Mouse (Mus musculus): ENCODE data around the gene Ythdf1.

Gene Ythdf1

GRCm38 (mm10) chr2:180870006-180870405, 50.7 kb downstream of the Ythdf1 start:
- DNase-seq: no peak

- DNase-seq: no peak
These were observed 59.2 kb downstream of the Ythdf1 start for GRCm38 (mm10) chr2:180861561-180861960.

GRCm38 (mm10) chr2:180857121-180857520, 63.6 kb downstream of the Ythdf1 start:
- DNase-seq: no peak

DNA sequence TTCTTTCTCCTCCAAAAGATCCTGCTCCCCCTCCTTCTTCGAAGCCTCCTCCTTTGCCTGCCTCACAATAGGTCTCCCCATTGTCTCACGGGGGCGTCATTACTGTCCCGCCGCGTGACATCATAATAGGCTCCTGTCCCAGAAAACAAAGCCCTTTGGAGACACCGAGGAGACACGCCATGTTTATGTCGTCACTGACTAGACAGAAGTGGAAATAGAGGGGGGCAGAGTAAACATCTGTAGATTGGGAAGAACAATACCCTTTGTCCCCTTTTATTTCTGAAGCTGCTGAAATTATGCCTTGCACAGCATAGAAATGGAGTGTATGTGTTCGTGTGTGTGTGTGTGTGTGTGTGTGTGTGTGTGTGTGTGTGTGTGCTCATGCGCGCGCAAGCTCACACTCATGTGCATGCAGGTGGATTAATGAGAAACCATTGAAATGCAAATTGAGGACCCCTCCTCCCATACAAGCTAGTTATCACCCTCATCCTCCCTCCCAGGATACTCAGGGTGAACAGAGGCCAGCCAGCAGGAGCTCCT, 65.7 kb downstream of the Ythdf1 start:
- no peak for DNase-seq
